Mouse (Mus musculus): ENCODE measurements around the gene Denr.

The Denr gene

DNA sequence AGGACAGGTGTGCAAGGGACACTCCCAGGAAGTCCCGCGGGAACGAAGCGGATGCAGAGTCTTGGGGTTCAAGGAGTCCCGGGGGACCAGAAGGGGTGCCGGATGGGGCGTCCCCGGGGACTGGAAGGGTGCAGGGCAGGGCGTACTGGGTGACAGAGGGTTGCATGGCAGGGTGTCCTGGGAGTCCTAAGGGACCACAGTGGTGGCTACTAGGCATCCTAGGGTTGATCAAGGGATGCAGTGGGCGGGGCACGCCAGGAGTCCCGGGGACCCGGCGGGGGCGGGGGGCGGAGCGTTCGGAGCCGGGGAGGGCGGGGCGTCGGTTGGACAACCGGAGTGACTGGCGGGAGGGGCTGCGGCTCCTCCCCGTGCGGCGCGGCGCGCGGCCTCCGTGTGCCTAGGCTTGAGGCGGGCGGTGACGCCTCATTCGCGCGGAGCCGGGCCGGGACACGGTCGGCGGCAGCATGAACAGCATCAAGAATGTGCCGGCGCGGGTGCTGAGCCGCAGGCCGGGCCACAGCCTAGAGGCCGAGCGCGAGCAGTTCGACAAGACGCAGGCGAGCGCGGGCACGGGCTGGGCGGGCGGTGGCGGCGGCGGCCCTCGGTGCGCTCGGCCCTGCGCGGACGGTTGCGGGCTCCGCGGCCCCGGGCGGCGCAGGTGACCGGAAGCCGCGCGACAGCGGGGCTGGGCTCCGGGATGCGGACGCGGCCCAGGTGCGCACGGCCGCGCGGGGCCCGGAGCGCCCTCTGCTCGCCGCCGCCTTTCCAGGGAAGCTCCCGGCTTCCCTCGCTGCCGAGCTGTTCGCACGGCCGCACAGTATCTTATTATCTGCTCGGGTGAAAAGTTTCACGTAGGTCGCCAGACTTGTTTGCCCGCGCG lies 66.6 kb downstream of the Denr start, which contains the start of gene Hip1r:
Gene Hip1r (plus strand): TSS at position 330 of the 880 bp plus-strand sequence.
- DNase-seq: peak; percentile 87 to 91

DNA sequence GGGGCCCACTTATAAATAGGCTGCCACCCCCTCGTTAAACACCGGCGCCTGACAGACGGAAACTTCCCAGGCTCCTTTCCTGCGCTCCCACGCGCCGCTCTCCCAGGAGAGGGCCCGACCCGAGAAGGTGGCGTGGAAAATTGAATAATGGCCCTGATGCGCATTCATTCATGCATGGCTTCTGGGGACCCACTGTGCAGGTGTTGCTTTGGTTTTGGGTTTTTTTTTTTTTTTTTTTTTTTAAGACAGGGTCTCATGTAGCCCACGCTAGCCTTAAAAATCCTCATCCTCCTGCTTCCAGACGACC lies 67.2 kb downstream of the Denr start:
- peak in 1 of 2 experiments; percentile 55 for DNase-seq

DNA sequence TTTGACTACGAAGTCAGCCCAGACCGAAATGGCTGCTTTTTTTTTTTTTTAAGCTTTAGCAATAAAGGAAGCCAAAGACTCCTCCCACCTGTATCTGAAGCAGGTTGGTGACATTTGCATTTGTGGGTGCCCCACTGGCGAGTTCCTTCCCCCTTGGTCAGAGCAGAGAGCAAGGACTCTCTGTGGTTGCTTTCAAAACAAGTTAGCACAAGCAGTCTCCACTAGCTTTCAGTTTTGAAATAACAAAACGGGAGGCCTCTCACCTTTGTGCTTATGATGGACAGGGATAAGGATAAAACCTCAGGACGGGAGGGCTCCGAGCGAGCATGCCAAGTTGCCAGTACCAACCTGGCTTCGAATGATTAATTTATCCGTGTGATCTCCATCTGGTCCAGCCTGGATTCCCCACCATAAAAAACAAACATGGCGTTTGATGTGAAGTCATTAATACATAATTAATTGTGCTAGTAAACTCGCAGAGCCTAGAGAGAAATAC lies 67.7 kb downstream of the Denr start:
- peak; percentile 73 for DNase-seq

DNA sequence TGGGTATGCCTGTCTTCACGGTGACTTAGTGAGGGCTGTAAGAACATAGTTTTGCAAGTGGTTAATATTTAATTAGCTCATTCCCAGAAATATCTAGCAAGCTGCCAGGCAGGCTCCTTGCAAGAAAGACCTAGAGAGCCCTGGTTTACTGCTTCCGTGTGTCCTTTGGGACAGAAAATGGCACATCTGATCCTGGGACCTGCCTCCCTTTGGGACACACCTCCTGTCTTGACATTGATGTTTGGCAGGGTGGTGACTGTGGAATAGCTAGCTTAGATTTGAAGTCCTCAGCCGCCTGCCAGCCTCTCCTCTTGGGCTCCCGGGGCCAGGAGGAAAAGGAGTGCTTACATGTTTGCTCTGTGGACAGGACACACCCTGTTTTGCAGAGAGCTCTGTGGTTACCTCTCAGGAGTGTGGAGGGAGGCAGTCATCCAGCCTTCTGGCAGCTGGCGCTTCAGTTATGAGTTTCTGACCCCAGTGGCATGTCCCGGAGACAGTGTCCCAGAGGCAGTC lies 68.7 kb downstream of the Denr start:
- DNase-seq: peak in 1 of 2 experiments; percentile 27

DNA sequence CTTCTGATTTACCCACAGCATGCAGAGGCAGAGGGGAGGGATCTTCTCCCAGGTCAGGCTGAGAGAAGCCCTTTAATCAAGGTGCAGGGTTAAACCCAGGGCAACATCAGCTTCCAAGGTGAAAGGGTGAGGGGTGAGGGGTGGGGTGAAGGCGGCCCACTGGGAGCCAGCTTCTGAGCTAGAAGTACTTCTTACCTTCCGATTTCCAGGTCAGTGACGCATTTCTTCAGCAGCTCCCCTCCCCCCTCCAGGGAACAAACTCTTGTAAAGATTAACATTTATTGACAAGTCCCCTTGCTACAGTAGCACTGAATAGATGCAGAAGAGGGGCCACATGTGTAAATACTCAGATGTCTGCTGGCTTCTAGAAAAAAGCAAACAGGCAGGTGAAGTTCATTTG lies 70.3 kb downstream of the Denr start:
- DNase-seq: no peak

DNA sequence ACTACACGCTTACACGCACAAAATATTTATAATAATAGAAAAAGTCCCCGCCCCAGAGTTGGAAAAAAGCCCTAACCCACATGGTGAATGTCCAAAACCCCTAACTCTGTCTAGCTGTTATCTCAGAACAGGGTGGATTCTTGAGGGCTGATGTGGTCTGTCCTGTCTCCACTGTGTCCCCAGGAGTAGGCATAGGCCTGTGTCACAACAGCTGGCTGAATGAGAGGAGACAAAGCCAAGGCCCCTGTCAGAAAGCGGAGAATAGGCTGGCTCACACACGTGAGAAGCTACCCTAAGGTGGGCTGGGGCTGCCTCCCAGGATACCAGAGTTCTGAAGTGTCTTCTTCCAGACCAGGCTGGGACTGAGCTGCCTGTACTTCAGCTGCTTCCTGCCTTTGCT lies 71.2 kb downstream of the Denr start:
- no peak for DNase-seq
